Mouse (Mus musculus) embryonic facial prominence, embryonic 15.5 days (tissue): ENCODE results near the gene Islr. TPM values are rescaled to one million over a fixed set of nuclear protein-coding genes. Genes with fewer than 3 reads are reported as not detected.

ENCODE experiments used
- ATAC-seq: fragments of 200-750 bp; cut with Nextera tagmentation; 2 replicates; pipeline ENCODE4 v1.8.0; 2017; ENCODE audit warnings: low read depth, moderate TSS enrichment; ENCODE audit not compliant: insufficient number of reproducible peaks, low FRiP score, low TSS enrichment
- H3K27ac ChIP-seq: fragments of 300-500 bp; sonication (generic); replicated peaks from 2 replicates; pipeline ENCODE4 v1.5.1; 2015; ENCODE audit warnings: mild to moderate bottlenecking, inconsistent platforms
- H3K27me3 ChIP-seq: fragments of 300-500 bp; sonication (generic); 2 replicates; pipeline ENCODE4 v1.6.1; 2015; ENCODE audit warnings: inconsistent platforms
- H3K36me3 ChIP-seq: fragments of 300-500 bp; sonication (generic); 2 replicates; pipeline ENCODE4 v1.6.1; 2015; ENCODE audit warnings: mild to moderate bottlenecking, inconsistent platforms
- H3K4me1 ChIP-seq: fragments of 300-500 bp; sonication (generic); 2 replicates; pipeline ENCODE4 v1.6.1; 2015; ENCODE audit warnings: inconsistent platforms
- H3K4me2 ChIP-seq: fragments of 300-500 bp; sonication (generic); replicated peaks from 2 replicates; pipeline ENCODE4 v1.6.1; 2015; ENCODE audit warnings: mild to moderate bottlenecking, inconsistent platforms
- H3K4me3 ChIP-seq: fragments of 300-500 bp; sonication (generic); replicated peaks from 2 replicates; pipeline ENCODE4 v1.5.1; 2015; ENCODE audit warnings: mild to moderate bottlenecking, inconsistent platforms
- H3K9ac ChIP-seq: fragments of 300-500 bp; sonication (generic); 2 replicates; pipeline ENCODE4 v1.6.1; 2015; ENCODE audit warnings: inconsistent platforms
- H3K9me3 ChIP-seq: fragments of 300-500 bp; sonication (generic); replicated peaks from 2 replicates; pipeline ENCODE4 v1.6.1; 2016; ENCODE audit warnings: inconsistent platforms
- WGBS: fragments of 180-500 bp; shearing (Covaris S2); methylation state at CpG from one replicate; pipeline ENCODE4 v1.1.7; 2015; 5-methylcytosine and 5-hydroxymethylcytosine counted together
- polyA plus RNA-seq: library from polyadenylated mRNA; unstranded; fragments of >200 nt; fragmentation: Nextera tagmentation; extraction: Ambion mirVana; gene quantifications from 2 replicates; pipeline ENCODE4 v1.2.1, GENCODE M21; 2015

Islr gene
- polyA plus RNA-seq, 1 experiment from 2014 or later: 150 TPM

GRCm38 (mm10) chr9:58243696-58244095 is 39.6 kb upstream of the Islr start:
- Histone ChIP-seq H3K4me3 (no peak overlapping the region), H3K9ac (no peak overlapping the region), H3K36me3 (0 out of 2 replicates have a peak, but pooled peaks cover 6% of the 10 kb centered on the region), H3K4me2 (no peak overlapping the region), H3K4me1 (peaks cover 40% of the 10 kb centered on the region), H3K9me3 (no peaks in the 10 kb centered on the region), H3K27me3 (no peaks in the 10 kb centered on the region), H3K27ac (no peak overlapping the region)
- ATAC-seq: no peak
- 87% methylated on average over 6 of the region's 6 CpGs for WGBS

- H3K4me1 ChIP-seq: peaks cover 33% of the 10 kb centered on the region
- H3K27me3 ChIP-seq: no peaks in the 10 kb centered on the region
- H3K27ac ChIP-seq: no peak overlapping the region
- H3K9me3 ChIP-seq: no peaks in the 10 kb centered on the region
- no peak overlapping the region for H3K4me2 ChIP-seq
- 68% methylated on average over 5 of the region's 5 CpGs for WGBS
- H3K4me3 ChIP-seq: no peak overlapping the region
- no peak for ATAC-seq
- H3K9ac ChIP-seq: no peak overlapping the region
- 0 out of 2 replicates have a peak, but pooled peaks cover 6% of the 10 kb centered on the region for H3K36me3 ChIP-seq
Observed at GRCm38 (mm10) chr9:58242696-58243095, 38.6 kb upstream of the Islr start.

GRCm38 (mm10) chr9:58241780-58242485 is 37.8 kb upstream of the Islr start:
- H3K4me2 ChIP-seq: no peak overlapping the region
- 0 out of 2 replicates have a peak, but pooled peaks cover 6% of the 10 kb centered on the region for H3K36me3 ChIP-seq
- no peak overlapping the region for H3K27ac ChIP-seq
- no peak overlapping the region for H3K4me3 ChIP-seq
- peak; percentile 43; the same call in 1 of the 2 replicates for ATAC-seq
- peaks cover 25% of the 10 kb centered on the region for H3K4me1 ChIP-seq
- no peak overlapping the region for H3K9ac ChIP-seq
- 46% methylated on average over 9 of the region's 9 CpGs for WGBS
- no peaks in the 10 kb centered on the region for H3K27me3 ChIP-seq
- no peaks in the 10 kb centered on the region for H3K9me3 ChIP-seq

- Histone ChIP-seq H3K9me3 (no peaks in the 10 kb centered on the region), H3K27ac (no peak overlapping the region), H3K36me3 (peaks cover 40% of the 10 kb centered on the region), H3K4me2 (no peak overlapping the region), H3K27me3 (no peaks in the 10 kb centered on the region), H3K4me3 (no peak overlapping the region), H3K9ac (no peak overlapping the region), H3K4me1 (no peaks in the 10 kb centered on the region)
- no peak for ATAC-seq
- WGBS: 96% methylated on average over 28 of the region's 28 CpGs
Observed at GRCm38 (mm10) chr9:58234502-58235015, 30.5 kb upstream of the Islr start.

- Histone ChIP-seq H3K9me3 (no peaks in the 10 kb centered on the region), H3K36me3 (peaks cover 59% of the 10 kb centered on the region), H3K4me3 (no peak overlapping the region), H3K4me1 (no peaks in the 10 kb centered on the region), H3K27me3 (no peaks in the 10 kb centered on the region), H3K27ac (no peak overlapping the region; the same call in 1 of the 2 replicates), H3K4me2 (no peak overlapping the region), H3K9ac (no peak overlapping the region)
- ATAC-seq: no peak
- WGBS: 44% methylated on average over 5 of the region's 5 CpGs
Observed at GRCm38 (mm10) chr9:58232374-58232773, 28.3 kb upstream of the Islr start.

- H3K9me3 ChIP-seq: no peaks in the 10 kb centered on the region
- no peak for ATAC-seq
- H3K9ac ChIP-seq: no peak overlapping the region
- H3K4me1 ChIP-seq: no peaks in the 10 kb centered on the region
- 51% methylated on average over 6 of the region's 6 CpGs for WGBS
- H3K36me3 ChIP-seq: peaks cover 59% of the 10 kb centered on the region
- no peaks in the 10 kb centered on the region for H3K27me3 ChIP-seq
- no peak overlapping the region for H3K4me2 ChIP-seq
- no peak overlapping the region for H3K4me3 ChIP-seq
- H3K27ac ChIP-seq: no peak overlapping the region
Observed at GRCm38 (mm10) chr9:58231746-58232145, 27.6 kb upstream of the Islr start.

GRCm38 (mm10) chr9:58228777-58229466 is 24.8 kb upstream of the Islr start:
- no peaks in the 10 kb centered on the region for H3K4me1 ChIP-seq
- peaks cover 56% of the 10 kb centered on the region for H3K36me3 ChIP-seq
- WGBS: 93% methylated on average over 9 of the region's 9 CpGs
- no peaks in the 10 kb centered on the region for H3K27me3 ChIP-seq
- H3K4me3 ChIP-seq: no peak overlapping the region
- H3K27ac ChIP-seq: no peak overlapping the region
- H3K9ac ChIP-seq: no peak overlapping the region
- no peaks in the 10 kb centered on the region for H3K9me3 ChIP-seq
- ATAC-seq: no peak
- no peak overlapping the region for H3K4me2 ChIP-seq

- H3K9ac ChIP-seq: no peak overlapping the region
- no peak for ATAC-seq
- no peaks in the 10 kb centered on the region for H3K27me3 ChIP-seq
- no peak overlapping the region for H3K4me2 ChIP-seq
- H3K36me3 ChIP-seq: peaks cover 63% of the 10 kb centered on the region
- H3K4me1 ChIP-seq: no peaks in the 10 kb centered on the region
- H3K4me3 ChIP-seq: no peak overlapping the region
- WGBS: 66% methylated on average over 9 of the region's 9 CpGs
- no peak overlapping the region for H3K27ac ChIP-seq
- no peaks in the 10 kb centered on the region for H3K9me3 ChIP-seq
Observed at GRCm38 (mm10) chr9:58225915-58226913, 22.1 kb upstream of the Islr start.

- Histone ChIP-seq H3K4me3 (no peak overlapping the region), H3K4me1 (peaks cover 8% of the 10 kb centered on the region), H3K36me3 (peaks cover 59% of the 10 kb centered on the region), H3K27me3 (no peaks in the 10 kb centered on the region), H3K9ac (no peak overlapping the region), H3K27ac (no peak overlapping the region), H3K9me3 (no peaks in the 10 kb centered on the region), H3K4me2 (no peak overlapping the region)
- 76% methylated on average over 2 of the region's 2 CpGs for WGBS
- no peak for ATAC-seq
Observed at GRCm38 (mm10) chr9:58224356-58224755, 20.2 kb upstream of the Islr start.

- Histone ChIP-seq H3K9ac (no peak overlapping the region), H3K27me3 (no peaks in the 10 kb centered on the region), H3K27ac (no peak overlapping the region), H3K36me3 (peaks cover 39% of the 10 kb centered on the region), H3K4me2 (no peak overlapping the region), H3K9me3 (no peaks in the 10 kb centered on the region), H3K4me3 (no peak overlapping the region), H3K4me1 (peaks cover 15% of the 10 kb centered on the region)
- 53% methylated on average over 24 of the region's 24 CpGs for WGBS
- no peak for ATAC-seq
Observed at GRCm38 (mm10) chr9:58220218-58220903, 16.3 kb upstream of the Islr start.
